Mouse (Mus musculus): Measurements from ENCODE around the gene Ripor3.

GRCm38 (mm10) chr2:167941320-167941719, 69.1 kb downstream of the Ripor3 start:
- TF ChIP-seq POLR2AphosphoS5 (IDR thresholded peaks at IDR 0.05; ENCODE audit: insufficient replicate concordance, low read depth, low read length) (no peak), CTCF (IDR thresholded peaks at IDR 0.05; ENCODE audit: low read depth, low read length) (no peak)

Data from G1E (cell line).